Mouse (Mus musculus): Measurements from ENCODE around the gene Hesx1. TPM values are rescaled to one million over a fixed set of nuclear protein-coding genes. Genes with fewer than 3 reads are reported as not detected.
"Not testable (repeated sequence)": the region's sequence is repeated elsewhere in the genome, so short reads cannot be mapped to it uniquely, and the experiment has no call there.

The Hesx1 gene
- not detected in 2 replicates for polyA plus RNA-seq (2012; rRNA removed)

GRCm38 (mm10) chr14:26994211-26994741 is at the start of gene Hesx1:
TSS of gene Hesx1 (plus strand) at chr14:26994416.
- 5% methylated on average over 16 of the region's 16 CpGs for WGBS
- DNase-seq: peak; percentile 18
- no peaks in the 10 kb centered on the region for H3K4me1 ChIP-seq (ENCODE audit: control insufficient read depth, insufficient read depth, low read length)

GRCm38 (mm10) chr14:26956139-26956538 is 38.1 kb upstream of the Hesx1 start:
- not testable (repeated sequence) for DNase-seq; H3K4me3 ChIP-seq (replicated peaks; ENCODE audit: extremely low read depth, low read depth, low read length); H3K4me1 ChIP-seq (ENCODE audit: control insufficient read depth, insufficient read depth, low read length)
- 98% methylated on average over 2 of the region's 2 CpGs for WGBS

More at GRCm38 (mm10) chr14:26994211-26994741, at the start of gene Hesx1:
- no peak for TF ChIP-seq CTCF (IDR thresholded peaks at IDR 0.05; ENCODE audit: insufficient read depth, low read length)
- TF ChIP-seq POLR2A (IDR thresholded peaks at IDR 0.05; ENCODE audit: borderline replicate concordance, extremely low read depth, low read depth, low read length): no peak
- H3K4me3 ChIP-seq (replicated peaks; ENCODE audit: extremely low read depth, low read depth, low read length): peak within 1 kb of the TSS; percentile 3

GRCm38 (mm10) chr14:26960518-26960917 is 33.7 kb upstream of the Hesx1 start:
- no peak for DNase-seq
- 73% methylated on average over 1 of the region's 1 CpGs for WGBS
- Histone ChIP-seq H3K4me3 (replicated peaks; ENCODE audit: extremely low read depth, low read depth, low read length) (no peak overlapping the region), H3K4me1 (ENCODE audit: control insufficient read depth, insufficient read depth, low read length) (no peaks in the 10 kb centered on the region)
- TF ChIP-seq CTCF (IDR thresholded peaks at IDR 0.05; ENCODE audit: insufficient read depth, low read length): no peak
- TF ChIP-seq POLR2A (IDR thresholded peaks at IDR 0.05; ENCODE audit: borderline replicate concordance, extremely low read depth, low read depth, low read length): no peak

- no peak for TF ChIP-seq CTCF (IDR thresholded peaks at IDR 0.05; ENCODE audit: insufficient read depth, low read length)
- no peak for TF ChIP-seq POLR2A (IDR thresholded peaks at IDR 0.05; ENCODE audit: borderline replicate concordance, extremely low read depth, low read depth, low read length)
- WGBS: 49% methylated on average over 3 of the region's 3 CpGs
- no peaks in the 10 kb centered on the region; the same call in 1 of the 2 replicates for H3K4me1 ChIP-seq (ENCODE audit: control insufficient read depth, insufficient read depth, low read length)
- H3K4me3 ChIP-seq (replicated peaks; ENCODE audit: extremely low read depth, low read depth, low read length): no peak overlapping the region
- DNase-seq: no peak
Observed at GRCm38 (mm10) chr14:26969164-26969563, 25.1 kb upstream of the Hesx1 start.

GRCm38 (mm10) chr14:26969856-26970407 is 24.3 kb upstream of the Hesx1 start:
- peak overlapping the region; percentile 85 for H3K4me3 ChIP-seq (replicated peaks; ENCODE audit: extremely low read depth, low read depth, low read length)
- peak; percentile 27; the same call in 1 of the 2 replicates for TF ChIP-seq POLR2A (IDR thresholded peaks at IDR 0.05; ENCODE audit: borderline replicate concordance, extremely low read depth, low read depth, low read length)
- TF ChIP-seq CTCF (IDR thresholded peaks at IDR 0.05; ENCODE audit: insufficient read depth, low read length): no peak
- peak; percentile 57 for DNase-seq
- WGBS: under 1% methylated on average over 61 of the region's 62 CpGs
- H3K4me1 ChIP-seq (ENCODE audit: control insufficient read depth, insufficient read depth, low read length): no peaks in the 10 kb centered on the region; the same call in 1 of the 2 replicates

GRCm38 (mm10) chr14:26970439-26970932 is 23.7 kb upstream of the Hesx1 start:
- under 1% methylated on average over 53 of the region's 53 CpGs for WGBS
- H3K4me3 ChIP-seq (replicated peaks; ENCODE audit: extremely low read depth, low read depth, low read length): peak overlapping the region; percentile 96
- TF ChIP-seq CTCF (IDR thresholded peaks at IDR 0.05; ENCODE audit: insufficient read depth, low read length) (no peak), POLR2A (IDR thresholded peaks at IDR 0.05; ENCODE audit: borderline replicate concordance, extremely low read depth, low read depth, low read length) (peak; percentile 95)
- no peaks in the 10 kb centered on the region; the same call in 1 of the 2 replicates for H3K4me1 ChIP-seq (ENCODE audit: control insufficient read depth, insufficient read depth, low read length)
- DNase-seq: peak; percentile 96

- WGBS: 19% methylated on average over 10 of the region's 10 CpGs
- no peak for DNase-seq
- no peak for TF ChIP-seq POLR2A (IDR thresholded peaks at IDR 0.05; ENCODE audit: borderline replicate concordance, extremely low read depth, low read depth, low read length)
- no peak for TF ChIP-seq CTCF (IDR thresholded peaks at IDR 0.05; ENCODE audit: insufficient read depth, low read length)
- peak within 1 kb of the TSS; percentile 96 for H3K4me3 ChIP-seq (replicated peaks; ENCODE audit: extremely low read depth, low read depth, low read length)
- no peaks in the 10 kb centered on the region; the same call in 1 of the 2 replicates for H3K4me1 ChIP-seq (ENCODE audit: control insufficient read depth, insufficient read depth, low read length)
Observed at GRCm38 (mm10) chr14:26971106-26971789, 23.0 kb upstream of the Hesx1 start, which contains the start of gene Appl1. TSS of gene Appl1 (minus strand) at chr14:26971232.

- H3K4me3 ChIP-seq (replicated peaks; ENCODE audit: extremely low read depth, low read depth, low read length): no peak overlapping the region
- 70% methylated on average over 2 of the region's 2 CpGs for WGBS
- no peaks in the 10 kb centered on the region; the same call in 1 of the 2 replicates for H3K4me1 ChIP-seq (ENCODE audit: control insufficient read depth, insufficient read depth, low read length)
- no peak for DNase-seq
- TF ChIP-seq POLR2A (IDR thresholded peaks at IDR 0.05; ENCODE audit: borderline replicate concordance, extremely low read depth, low read depth, low read length) (no peak), CTCF (IDR thresholded peaks at IDR 0.05; ENCODE audit: insufficient read depth, low read length) (no peak)
Observed at GRCm38 (mm10) chr14:26973089-26973488, 21.1 kb upstream of the Hesx1 start.

GRCm38 (mm10) chr14:26975490-26975889 is 18.7 kb upstream of the Hesx1 start:
- Histone ChIP-seq H3K4me1 (ENCODE audit: control insufficient read depth, insufficient read depth, low read length) (no peaks in the 10 kb centered on the region; the same call in 1 of the 2 replicates), H3K4me3 (replicated peaks; ENCODE audit: extremely low read depth, low read depth, low read length) (no peak overlapping the region)
- DNase-seq: no peak
- WGBS: 85% methylated on average over 3 of the region's 3 CpGs
- TF ChIP-seq POLR2A (IDR thresholded peaks at IDR 0.05; ENCODE audit: borderline replicate concordance, extremely low read depth, low read depth, low read length) (no peak), CTCF (IDR thresholded peaks at IDR 0.05; ENCODE audit: insufficient read depth, low read length) (no peak)
